Mouse (Mus musculus) heart, embryonic 12.5 days (tissue): ENCODE data around the gene Aen. TPM values are rescaled to one million over a fixed set of nuclear protein-coding genes. Genes with fewer than 3 reads are reported as not detected.

Source experiments
- ATAC-seq: fragments of 200-750 bp; cut with Nextera tagmentation; 2 replicates; pipeline ENCODE4 v1.8.0; 2017; ENCODE audit warnings: moderate TSS enrichment, moderate library complexity; ENCODE audit not compliant: insufficient number of reproducible peaks, low FRiP score
- H3K27ac ChIP-seq: fragments of 300-500 bp; sonication (generic); 2 replicates; pipeline ENCODE4 v1.5.1; 2016; ENCODE audit warnings: mild to moderate bottlenecking, moderate library complexity; ENCODE audit not compliant: poor library complexity, severe bottlenecking
- H3K27me3 ChIP-seq: fragments of 300-500 bp; sonication (generic); replicated peaks from 2 replicates; pipeline ENCODE4 v1.6.1; 2016; ENCODE audit warnings: mild to moderate bottlenecking, moderate library complexity
- H3K36me3 ChIP-seq: fragments of 300-500 bp; sonication (generic); 2 replicates; pipeline ENCODE4 v1.6.1; 2016; ENCODE audit warnings: mild to moderate bottlenecking, moderate library complexity
- H3K4me1 ChIP-seq: fragments of 300-500 bp; sonication (generic); replicated peaks from 2 replicates; pipeline ENCODE4 v1.6.1; 2016; ENCODE audit warnings: mild to moderate bottlenecking
- H3K4me2 ChIP-seq: fragments of 300-500 bp; sonication (generic); 2 replicates; pipeline ENCODE4 v1.6.1; 2016; ENCODE audit warnings: mild to moderate bottlenecking, moderate library complexity
- H3K4me3 ChIP-seq: fragments of 300-500 bp; sonication (generic); 2 replicates; pipeline ENCODE4 v1.5.1; 2016; ENCODE audit warnings: mild to moderate bottlenecking
- H3K9ac ChIP-seq: fragments of 300-500 bp; sonication (generic); 2 replicates; pipeline ENCODE4 v1.6.1; 2016; ENCODE audit warnings: mild to moderate bottlenecking, moderate library complexity
- H3K9me3 ChIP-seq: fragments of 300-500 bp; sonication (generic); replicated peaks from 2 replicates; pipeline ENCODE4 v1.6.1; 2016; ENCODE audit warnings: mild to moderate bottlenecking, moderate library complexity
- WGBS: fragments of 180-500 bp; shearing (Covaris S2); methylation state at CpG from one replicate; pipeline ENCODE4 v1.1.7; 2016; 5-methylcytosine and 5-hydroxymethylcytosine counted together
- polyA plus RNA-seq: library from polyadenylated mRNA; unstranded; fragments of >200 nt; fragmentation: Nextera tagmentation; extraction: Ambion mirVana; gene quantifications from 2 replicates; pipeline ENCODE4 v1.2.1, GENCODE M21; 2016

Gene Aen
- 34.2 and 36.3 TPM in 2 replicates for polyA plus RNA-seq

GRCm38 (mm10) chr7:78895653-78896333 lies at the start of gene Aen:
Gene Aen, plus strand, starts transcription at chr7:78895854.
- Histone ChIP-seq H3K4me3 (peak within 1 kb of the TSS; percentile 96), H3K4me2 (peak within 1 kb of the TSS; percentile 98), H3K9me3 (no peaks in the 10 kb centered on the region; the same call in 1 of the 2 replicates), H3K9ac (peak within 1 kb of the TSS; percentile 81), H3K27ac (no peak within 1 kb of the TSS), H3K4me1 (peaks cover 18% of the 10 kb centered on the region), H3K27me3 (0 out of 2 replicates have a peak, but pooled peaks cover 6% of the 10 kb centered on the region), H3K36me3 (peaks cover 14% of the 10 kb centered on the region)
- peak; percentile 98 for ATAC-seq
- 1% methylated on average over 53 of the region's 53 CpGs for WGBS

- peaks cover 8% of the 10 kb centered on the region for H3K4me1 ChIP-seq
- no peaks in the 10 kb centered on the region; the same call in 1 of the 2 replicates for H3K27me3 ChIP-seq
- H3K36me3 ChIP-seq = peaks cover 27% of the 10 kb centered on the region
- no peaks in the 10 kb centered on the region for H3K9me3 ChIP-seq
- H3K4me3 ChIP-seq = peak overlapping the region; percentile 84
- WGBS = 36% methylated on average over 12 of the region's 12 CpGs
- H3K9ac ChIP-seq = peak overlapping the region; percentile 82
- peak overlapping the region; percentile 70 for H3K4me2 ChIP-seq
- peak overlapping the region; percentile 38; the same call in 1 of the 2 replicates for H3K27ac ChIP-seq
- no peak for ATAC-seq
These were observed 49.5 kb upstream of the Aen start for GRCm38 (mm10) chr7:78846066-78846716.

- Histone ChIP-seq H3K27ac (peak within 1 kb of the TSS; percentile 38; the same call in 1 of the 2 replicates), H3K36me3 (peaks cover 22% of the 10 kb centered on the region), H3K4me2 (peak within 1 kb of the TSS; percentile 70), H3K4me3 (peak within 1 kb of the TSS; percentile 84), H3K9ac (peak within 1 kb of the TSS; percentile 82), H3K9me3 (no peaks in the 10 kb centered on the region), H3K4me1 (peaks cover 8% of the 10 kb centered on the region), H3K27me3 (no peaks in the 10 kb centered on the region; the same call in 1 of the 2 replicates)
- peak; percentile 87 for ATAC-seq
- WGBS = under 1% methylated on average over 54 of the region's 54 CpGs
These were observed 48.8 kb upstream of the Aen start, which contains the start of gene Det1 for GRCm38 (mm10) chr7:78846737-78847434. Gene Det1, minus strand, starts transcription at chr7:78847263.

GRCm38 (mm10) chr7:78854051-78854450 lies 41.6 kb upstream of the Aen start:
- no peak overlapping the region for H3K9ac ChIP-seq
- ATAC-seq = no peak
- peaks cover 8% of the 10 kb centered on the region for H3K27me3 ChIP-seq
- WGBS = 62% methylated on average over 4 of the region's 4 CpGs
- no peak overlapping the region for H3K27ac ChIP-seq
- H3K4me3 ChIP-seq = no peak overlapping the region
- H3K4me1 ChIP-seq = no peaks in the 10 kb centered on the region
- no peak overlapping the region for H3K4me2 ChIP-seq
- H3K36me3 ChIP-seq = no peaks in the 10 kb centered on the region
- no peaks in the 10 kb centered on the region for H3K9me3 ChIP-seq

- H3K36me3 ChIP-seq = no peaks in the 10 kb centered on the region
- ATAC-seq = no peak
- H3K9ac ChIP-seq = no peak overlapping the region
- H3K27ac ChIP-seq = no peak overlapping the region
- H3K27me3 ChIP-seq = peaks cover 8% of the 10 kb centered on the region; the same call in 1 of the 2 replicates
- WGBS = 54% methylated on average over 5 of the region's 5 CpGs
- H3K4me1 ChIP-seq = no peaks in the 10 kb centered on the region
- no peak overlapping the region for H3K4me2 ChIP-seq
- H3K9me3 ChIP-seq = no peaks in the 10 kb centered on the region
- no peak overlapping the region for H3K4me3 ChIP-seq
These were observed 40.5 kb upstream of the Aen start for GRCm38 (mm10) chr7:78855044-78855655.

GRCm38 (mm10) chr7:78863796-78864445 lies 31.7 kb upstream of the Aen start:
- no peak for ATAC-seq
- no peak overlapping the region for H3K4me2 ChIP-seq
- H3K9ac ChIP-seq = no peak overlapping the region
- WGBS = 72% methylated on average over 7 of the region's 7 CpGs
- no peak overlapping the region for H3K4me3 ChIP-seq
- no peaks in the 10 kb centered on the region for H3K9me3 ChIP-seq
- H3K27me3 ChIP-seq = no peaks in the 10 kb centered on the region
- H3K36me3 ChIP-seq = no peaks in the 10 kb centered on the region
- H3K27ac ChIP-seq = no peak overlapping the region
- peaks cover 8% of the 10 kb centered on the region for H3K4me1 ChIP-seq

- no peak overlapping the region for H3K4me3 ChIP-seq
- no peak overlapping the region for H3K4me2 ChIP-seq
- H3K9ac ChIP-seq = no peak overlapping the region
- H3K4me1 ChIP-seq = peaks cover 8% of the 10 kb centered on the region
- no peaks in the 10 kb centered on the region for H3K9me3 ChIP-seq
- no peaks in the 10 kb centered on the region for H3K27me3 ChIP-seq
- H3K36me3 ChIP-seq = no peaks in the 10 kb centered on the region
- 24% methylated on average over 4 of the region's 4 CpGs for WGBS
- no peak for ATAC-seq
- no peak overlapping the region for H3K27ac ChIP-seq
These were observed 31.2 kb upstream of the Aen start for GRCm38 (mm10) chr7:78864446-78864802.

GRCm38 (mm10) chr7:78865212-78865949 lies 30.3 kb upstream of the Aen start:
- no peak for ATAC-seq
- Histone ChIP-seq H3K4me2 (no peak overlapping the region), H3K36me3 (no peaks in the 10 kb centered on the region), H3K9ac (no peak overlapping the region), H3K9me3 (no peaks in the 10 kb centered on the region), H3K4me1 (peaks cover 8% of the 10 kb centered on the region), H3K27me3 (no peaks in the 10 kb centered on the region), H3K4me3 (no peak overlapping the region), H3K27ac (no peak overlapping the region)
- 47% methylated on average over 12 of the region's 12 CpGs for WGBS

- ATAC-seq = peak; percentile 67; the same call in 1 of the 2 replicates
- Histone ChIP-seq H3K27me3 (no peaks in the 10 kb centered on the region), H3K9me3 (no peaks in the 10 kb centered on the region), H3K4me3 (no peak overlapping the region), H3K9ac (no peak overlapping the region), H3K36me3 (no peaks in the 10 kb centered on the region), H3K27ac (no peak overlapping the region), H3K4me1 (peaks cover 8% of the 10 kb centered on the region), H3K4me2 (no peak overlapping the region)
- 58% methylated on average over 4 of the region's 5 CpGs for WGBS
These were observed 26.9 kb upstream of the Aen start for GRCm38 (mm10) chr7:78868731-78869130.

- H3K4me3 ChIP-seq = no peak overlapping the region
- no peaks in the 10 kb centered on the region for H3K4me1 ChIP-seq
- no peaks in the 10 kb centered on the region for H3K36me3 ChIP-seq
- WGBS = 75% methylated on average over 6 of the region's 6 CpGs
- 0 out of 2 replicates have a peak, but pooled peaks cover 3% of the 10 kb centered on the region for H3K27me3 ChIP-seq
- H3K27ac ChIP-seq = no peak overlapping the region
- no peak overlapping the region for H3K9ac ChIP-seq
- H3K9me3 ChIP-seq = no peaks in the 10 kb centered on the region
- no peak overlapping the region for H3K4me2 ChIP-seq
- no peak for ATAC-seq
These were observed 23.3 kb upstream of the Aen start for GRCm38 (mm10) chr7:78872366-78872765.
